Mouse (Mus musculus) liver, embryonic 15.5 days (tissue): Measurements from ENCODE around the gene Chtop. TPM values are rescaled to one million over a fixed set of nuclear protein-coding genes. Genes with fewer than 3 reads are reported as not detected.

Experiments used
- ATAC-seq: fragments of 200-750 bp; cut with Nextera tagmentation; 2 replicates; pipeline ENCODE4 v1.8.0; 2017; ENCODE audit warnings: moderate number of reproducible peaks, mild to moderate bottlenecking, moderate library complexity; ENCODE audit not compliant: insufficient read depth
- H3K27ac ChIP-seq: fragments of 300-500 bp; sonication (generic); replicated peaks from 2 replicates; pipeline ENCODE4 v1.5.1; 2015; ENCODE audit warnings: mild to moderate bottlenecking, inconsistent platforms
- H3K27me3 ChIP-seq: fragments of 300-500 bp; sonication (generic); 2 replicates; pipeline ENCODE4 v1.6.1; 2015; ENCODE audit warnings: mild to moderate bottlenecking, inconsistent platforms
- H3K36me3 ChIP-seq: fragments of 300-500 bp; sonication (generic); replicated peaks from 2 replicates; pipeline ENCODE4 v1.6.1; 2015; ENCODE audit warnings: moderate library complexity, mild to moderate bottlenecking, inconsistent platforms
- H3K4me1 ChIP-seq: fragments of 300-500 bp; sonication (generic); replicated peaks from 2 replicates; pipeline ENCODE4 v1.6.1; 2015; ENCODE audit warnings: inconsistent platforms
- H3K4me2 ChIP-seq: fragments of 300-500 bp; sonication (generic); 2 replicates; pipeline ENCODE4 v1.6.1; 2015; ENCODE audit warnings: moderate library complexity, mild to moderate bottlenecking, inconsistent platforms
- H3K4me3 ChIP-seq: fragments of 300-500 bp; sonication (generic); replicated peaks from 2 replicates; pipeline ENCODE4 v1.5.1; 2015; ENCODE audit warnings: mild to moderate bottlenecking, inconsistent platforms
- H3K9ac ChIP-seq: fragments of 300-500 bp; sonication (generic); 2 replicates; pipeline ENCODE4 v1.6.1; 2015; ENCODE audit warnings: moderate library complexity, mild to moderate bottlenecking, inconsistent platforms
- H3K9me3 ChIP-seq: fragments of 300-500 bp; sonication (generic); replicated peaks from 2 replicates; pipeline ENCODE4 v1.6.1; 2016; ENCODE audit warnings: inconsistent platforms
- WGBS: fragments of 180-500 bp; shearing (Covaris S2); methylation state at CpG from one replicate; pipeline ENCODE4 v1.1.7; 2015; ENCODE audit warnings: mixed read lengths; ENCODE audit not compliant: insufficient replicate concordance; 5-methylcytosine and 5-hydroxymethylcytosine counted together
- polyA plus RNA-seq: library from polyadenylated mRNA; unstranded; fragments of >200 nt; fragmentation: Nextera tagmentation; extraction: Ambion mirVana; gene quantifications from 2 replicates; pipeline ENCODE4 v1.2.1, GENCODE M21; 2015

Chtop gene
- polyA plus RNA-seq, 1 experiment from 2014 or later = 49.8 TPM

- ATAC-seq = no peak
- Histone ChIP-seq H3K36me3 (no peaks in the 10 kb centered on the region), H3K9me3 (no peaks in the 10 kb centered on the region), H3K4me3 (no peak overlapping the region), H3K27ac (no peak overlapping the region), H3K9ac (no peak overlapping the region), H3K27me3 (peaks cover 84% of the 10 kb centered on the region), H3K4me2 (no peak overlapping the region), H3K4me1 (peaks cover 17% of the 10 kb centered on the region)
- WGBS = 32% methylated on average over 7 of the region's 7 CpGs
Measured at GRCm38 (mm10) chr3:90462579-90462978, 46.7 kb downstream of the Chtop start.

GRCm38 (mm10) chr3:90461935-90462334, 47.4 kb downstream of the Chtop start:
- no peak overlapping the region for H3K4me2 ChIP-seq
- no peaks in the 10 kb centered on the region for H3K36me3 ChIP-seq
- no peaks in the 10 kb centered on the region for H3K9me3 ChIP-seq
- no peak overlapping the region for H3K27ac ChIP-seq
- no peak for ATAC-seq
- 71% methylated on average over 3 of the region's 3 CpGs for WGBS
- H3K4me1 ChIP-seq = peaks cover 17% of the 10 kb centered on the region
- peaks cover 80% of the 10 kb centered on the region for H3K27me3 ChIP-seq
- H3K4me3 ChIP-seq = no peak overlapping the region
- H3K9ac ChIP-seq = no peak overlapping the region

- Histone ChIP-seq H3K9me3 (no peaks in the 10 kb centered on the region), H3K4me3 (no peak overlapping the region), H3K9ac (no peak overlapping the region), H3K36me3 (no peaks in the 10 kb centered on the region), H3K4me1 (peaks cover 6% of the 10 kb centered on the region), H3K4me2 (no peak overlapping the region), H3K27ac (no peak overlapping the region), H3K27me3 (peaks cover 63% of the 10 kb centered on the region)
- no peak for ATAC-seq
- 46% methylated on average over 5 of the region's 5 CpGs for WGBS
Measured at GRCm38 (mm10) chr3:90460315-90460714, 49.0 kb downstream of the Chtop start.

GRCm38 (mm10) chr3:90459727-90460126, 49.6 kb downstream of the Chtop start:
- no peak for ATAC-seq
- peaks cover 58% of the 10 kb centered on the region for H3K27me3 ChIP-seq
- no peaks in the 10 kb centered on the region for H3K9me3 ChIP-seq
- no peaks in the 10 kb centered on the region for H3K36me3 ChIP-seq
- no peak overlapping the region for H3K4me2 ChIP-seq
- no peak overlapping the region for H3K4me3 ChIP-seq
- 72% methylated on average over 9 of the region's 9 CpGs for WGBS
- H3K9ac ChIP-seq = no peak overlapping the region
- H3K4me1 ChIP-seq = no peaks in the 10 kb centered on the region; the same call in 1 of the 2 replicates
- H3K27ac ChIP-seq = no peak overlapping the region

- Histone ChIP-seq H3K36me3 (no peaks in the 10 kb centered on the region), H3K4me1 (peaks cover 15% of the 10 kb centered on the region), H3K4me2 (no peak overlapping the region), H3K4me3 (no peak overlapping the region), H3K9me3 (no peaks in the 10 kb centered on the region), H3K9ac (no peak overlapping the region), H3K27ac (no peak overlapping the region), H3K27me3 (peaks cover 18% of the 10 kb centered on the region)
- ATAC-seq = no peak
- 85% methylated on average over 14 of the region's 14 CpGs for WGBS
Measured at GRCm38 (mm10) chr3:90454931-90455330, 54.4 kb downstream of the Chtop start.

- Histone ChIP-seq H3K9me3 (no peaks in the 10 kb centered on the region), H3K4me2 (peak overlapping the region; percentile 42), H3K9ac (no peak overlapping the region), H3K27me3 (peaks cover 8% of the 10 kb centered on the region; the same call in 1 of the 2 replicates), H3K36me3 (no peaks in the 10 kb centered on the region), H3K4me3 (peak overlapping the region; percentile 21; the same call in 1 of the 2 replicates), H3K27ac (no peak overlapping the region), H3K4me1 (peaks cover 19% of the 10 kb centered on the region)
- 35% methylated on average over 10 of the region's 10 CpGs for WGBS
- ATAC-seq = peak; percentile 40
Measured at GRCm38 (mm10) chr3:90451396-90452095, 57.8 kb downstream of the Chtop start.

- no peaks in the 10 kb centered on the region for H3K36me3 ChIP-seq
- peaks cover 8% of the 10 kb centered on the region; the same call in 1 of the 2 replicates for H3K27me3 ChIP-seq
- peak overlapping the region; percentile 42 for H3K4me2 ChIP-seq
- no peak overlapping the region for H3K9ac ChIP-seq
- WGBS = 31% methylated on average over 12 of the region's 12 CpGs
- peaks cover 25% of the 10 kb centered on the region for H3K4me1 ChIP-seq
- H3K27ac ChIP-seq = no peak overlapping the region
- peak overlapping the region; percentile 21; the same call in 1 of the 2 replicates for H3K4me3 ChIP-seq
- H3K9me3 ChIP-seq = no peaks in the 10 kb centered on the region
- ATAC-seq = no peak
Measured at GRCm38 (mm10) chr3:90450874-90451273, 58.4 kb downstream of the Chtop start.

Other genes with a start within 250 kb of the Chtop start
- gene Dennd4b, start 244.3 kb downstream of the Chtop start, polyA plus RNA-seq = 2.3 and 2.6 TPM in 2 replicates
- gene Gatad2b, start 216.3 kb downstream of the Chtop start, polyA plus RNA-seq = 3.4 and 3.5 TPM in 2 replicates
- gene Slc27a3, start 119.6 kb downstream of the Chtop start, polyA plus RNA-seq = 1.5 and 1.7 TPM in 2 replicates
- 9.2 and 9.9 TPM in 2 replicates for gene Ints3, start 75.9 kb downstream of the Chtop start, polyA plus RNA-seq
- gene Npr1, start 43.6 kb downstream of the Chtop start, polyA plus RNA-seq = 3.7 and 4.8 TPM in 2 replicates
- 48.2 and 50.8 TPM in 2 replicates for gene Ilf2, start 33.4 kb downstream of the Chtop start, polyA plus RNA-seq
- 16.2 and 17.8 TPM in 2 replicates for gene Snapin, start 18.5 kb downstream of the Chtop start, polyA plus RNA-seq
- 24.3 and 24.4 TPM in 2 replicates for gene S100a1, start 4.9 kb upstream of the Chtop start, polyA plus RNA-seq
- 16.1 and 18.9 TPM in 2 replicates for gene S100a13, start 4.9 kb upstream of the Chtop start, polyA plus RNA-seq
- gene S100a14, start 17.4 kb upstream of the Chtop start, polyA plus RNA-seq = not detected in 2 replicates
- 32.3 and 34.4 TPM in 2 replicates for gene S100a16, start 27.8 kb upstream of the Chtop start, polyA plus RNA-seq
- gene S100a3, start 51.1 kb upstream of the Chtop start, polyA plus RNA-seq = not detected in 2 replicates
- not detected in 2 replicates for gene S100a2, start 80.7 kb upstream of the Chtop start, polyA plus RNA-seq
- gene Gm42674, start 92.4 kb upstream of the Chtop start, polyA plus RNA-seq = not detected in 2 replicates
- 1.7 and 2.3 TPM in 2 replicates for gene S100a4, start 94.3 kb upstream of the Chtop start, polyA plus RNA-seq
- not detected in 2 replicates for gene S100a5, start 99.0 kb upstream of the Chtop start, polyA plus RNA-seq
- 14.2 and 15.9 TPM in 2 replicates for gene S100a6, start 103.4 kb upstream of the Chtop start, polyA plus RNA-seq
- gene S100a7a, start 144.5 kb upstream of the Chtop start, polyA plus RNA-seq = not detected in 2 replicates
- gene S100a8, start 159.5 kb upstream of the Chtop start, polyA plus RNA-seq = 1,899 and 2,323 TPM in 2 replicates
- gene S100a9, start 186.2 kb upstream of the Chtop start, polyA plus RNA-seq = 1,494 and 1,522 TPM in 2 replicates
- gene Pglyrp4, start 217.4 kb upstream of the Chtop start, polyA plus RNA-seq = not detected in 2 replicates